Mouse (Mus musculus): ENCODE measurements at regions not wholly inside any gene's neighbourhood (a gene's known extent, or its start where the extent isn't known, plus 50 kb on each side); places are given as distances from the start of the nearest gene placed in this dataset.

GRCm38 (mm10) chr5:136625176-136625991, 58.1 kb upstream of the Cux1 start:
- Histone ChIP-seq H3K9ac (no peak overlapping the region), H3K4me2 (no peak overlapping the region), H3K9me3 (ENCODE audit: low read depth, low read length) (no peaks in the 10 kb centered on the region), H3K27ac (ENCODE audit: low read depth) (no peak overlapping the region), H3K36me3 (ENCODE audit: insufficient read depth) (no peaks in the 10 kb centered on the region), H3K27me3 (ENCODE audit: insufficient read depth, low read length) (no peaks in the 10 kb centered on the region), H3K4me1 (ENCODE audit: insufficient read depth) (no peaks in the 10 kb centered on the region), H3K4me3 (ENCODE audit: low read depth, low read length) (no peak overlapping the region)
- ATAC-seq (ENCODE audit: insufficient read depth) (no peak), DNase-seq (no peak)
- no peak for TF ChIP-seq CTCF (IDR thresholded peaks at IDR 0.05; ENCODE audit: low read depth)
- 54% methylated on average over 13 of the region's 13 CpGs for WGBS

DNA sequence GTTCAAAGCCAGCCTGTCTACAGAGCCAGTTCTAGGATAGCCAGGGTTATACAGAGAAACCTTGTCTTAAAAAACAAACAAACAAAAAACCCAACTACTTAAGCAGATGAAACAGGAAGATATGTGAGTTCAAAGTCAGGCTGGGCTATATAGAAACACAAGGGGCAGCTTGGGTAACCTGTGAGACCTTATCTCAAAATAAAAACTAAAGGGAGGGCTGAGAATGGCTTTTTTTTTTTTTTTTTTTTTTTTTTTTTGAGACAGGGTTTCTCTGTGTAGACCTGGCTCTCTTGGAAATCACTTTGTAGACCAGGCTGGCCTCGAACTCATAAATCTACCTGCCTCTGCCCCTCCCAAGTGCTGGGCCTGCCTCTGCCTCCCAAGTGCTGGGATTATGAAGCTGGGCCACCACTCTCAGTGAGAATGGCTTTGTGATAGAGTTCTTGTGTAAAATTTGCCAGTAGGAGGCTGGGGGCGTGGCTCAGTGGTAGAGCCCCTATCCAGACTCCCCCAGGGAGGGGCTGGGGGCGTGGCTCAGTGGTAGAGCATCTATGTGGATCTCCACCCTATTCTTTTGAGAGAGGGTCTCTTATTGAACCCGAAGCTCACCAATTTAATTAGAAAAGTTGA, 59.0 kb upstream of the Cux1 start:
- no peak overlapping the region for H3K9ac ChIP-seq
- no peak overlapping the region for H3K4me3 ChIP-seq (ENCODE audit: low read depth, low read length)
- no peaks in the 10 kb centered on the region for H3K36me3 ChIP-seq (ENCODE audit: insufficient read depth)
- no peaks in the 10 kb centered on the region for H3K4me1 ChIP-seq (ENCODE audit: insufficient read depth)
- H3K27me3 ChIP-seq (ENCODE audit: insufficient read depth, low read length): no peaks in the 10 kb centered on the region
- no peak overlapping the region for H3K4me2 ChIP-seq
- DNase-seq (peak; percentile 36), ATAC-seq (ENCODE audit: insufficient read depth) (no peak)
- H3K9me3 ChIP-seq (ENCODE audit: low read depth, low read length): no peaks in the 10 kb centered on the region
- WGBS: 39% methylated on average over 4 of the region's 4 CpGs
- H3K27ac ChIP-seq (ENCODE audit: low read depth): no peak overlapping the region
- TF ChIP-seq CTCF (IDR thresholded peaks at IDR 0.05; ENCODE audit: low read depth): no peak

GRCm38 (mm10) chr5:136626891-136627290, 59.6 kb upstream of the Cux1 start:
- H3K36me3 ChIP-seq (ENCODE audit: insufficient read depth): no peaks in the 10 kb centered on the region
- H3K27ac ChIP-seq (ENCODE audit: low read depth): no peak overlapping the region
- H3K9ac ChIP-seq: no peak overlapping the region
- DNase-seq (no peak), ATAC-seq (ENCODE audit: insufficient read depth) (no peak)
- H3K4me2 ChIP-seq: no peak overlapping the region
- no peaks in the 10 kb centered on the region for H3K9me3 ChIP-seq (ENCODE audit: low read depth, low read length)
- no peaks in the 10 kb centered on the region for H3K27me3 ChIP-seq (ENCODE audit: insufficient read depth, low read length)
- TF ChIP-seq CTCF (IDR thresholded peaks at IDR 0.05; ENCODE audit: low read depth): no peak
- no peak overlapping the region for H3K4me3 ChIP-seq (ENCODE audit: low read depth, low read length)
- no peaks in the 10 kb centered on the region for H3K4me1 ChIP-seq (ENCODE audit: insufficient read depth)
- 62% methylated on average over 2 of the region's 2 CpGs for WGBS

DNA sequence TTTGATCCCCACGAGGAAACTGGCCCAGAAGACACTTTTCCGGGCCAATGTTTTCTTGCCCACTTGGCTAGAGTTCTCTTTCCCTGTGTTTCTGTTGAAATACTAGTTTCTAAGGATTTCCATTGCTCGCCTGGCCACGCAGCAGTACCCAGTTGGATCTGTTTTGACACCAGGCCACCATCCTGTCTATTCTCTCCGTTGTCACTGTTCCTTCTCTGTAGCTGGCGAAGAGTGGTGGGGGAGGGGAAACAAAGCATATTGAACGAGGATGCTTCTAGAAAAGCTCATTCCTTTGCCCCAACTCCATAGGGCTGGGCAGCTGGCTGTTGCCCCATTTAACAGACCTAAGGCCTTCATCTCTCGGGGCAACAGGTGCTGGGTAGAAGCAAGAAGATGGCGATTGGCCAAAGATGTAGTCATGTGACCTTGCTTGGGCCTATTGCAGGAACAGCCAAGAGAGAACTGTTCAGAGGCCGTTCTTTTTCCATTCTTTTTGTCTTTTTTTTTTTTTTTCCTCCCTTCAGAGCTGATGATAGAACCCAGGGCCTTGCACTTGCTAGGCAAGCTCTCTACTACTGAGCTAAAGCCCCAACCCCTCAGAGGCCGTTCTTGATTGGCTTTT, 60.5 kb upstream of the Cux1 start:
- Histone ChIP-seq H3K36me3 (ENCODE audit: insufficient read depth) (no peaks in the 10 kb centered on the region), H3K9ac (no peak overlapping the region), H3K9me3 (ENCODE audit: low read depth, low read length) (no peaks in the 10 kb centered on the region), H3K27ac (ENCODE audit: low read depth) (no peak overlapping the region), H3K4me1 (ENCODE audit: insufficient read depth) (no peaks in the 10 kb centered on the region), H3K4me2 (no peak overlapping the region), H3K4me3 (ENCODE audit: low read depth, low read length) (no peak overlapping the region), H3K27me3 (ENCODE audit: insufficient read depth, low read length) (no peaks in the 10 kb centered on the region)
- ATAC-seq (ENCODE audit: insufficient read depth) (no peak), DNase-seq (no peak)
- no peak for TF ChIP-seq CTCF (IDR thresholded peaks at IDR 0.05; ENCODE audit: low read depth)
- 68% methylated on average over 11 of the region's 11 CpGs for WGBS

DNA sequence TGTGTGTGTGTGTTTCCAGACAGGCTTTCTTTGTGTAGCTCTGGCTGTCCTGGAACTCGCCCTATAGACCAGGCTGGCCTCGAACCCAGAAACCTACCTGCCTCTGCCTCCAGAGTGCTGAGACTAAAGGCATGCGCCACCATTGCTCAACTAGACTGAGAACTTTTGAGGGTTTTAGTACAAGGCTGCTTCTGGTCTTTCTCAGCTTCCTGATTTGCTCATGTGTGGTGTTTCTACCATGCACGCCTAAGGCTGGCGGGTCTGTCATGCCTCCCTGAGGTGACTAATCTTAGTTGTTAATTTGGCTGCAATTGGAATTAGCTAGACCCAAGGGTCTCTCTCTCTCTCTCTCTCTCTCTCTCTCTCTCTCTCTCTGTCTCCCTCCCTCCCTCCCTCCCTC, 61.2 kb upstream of the Cux1 start:
- 84% methylated on average over 5 of the region's 5 CpGs for WGBS
- H3K4me3 ChIP-seq (ENCODE audit: low read depth, low read length): no peak overlapping the region
- DNase-seq (no peak), ATAC-seq (ENCODE audit: insufficient read depth) (no peak)
- no peak for TF ChIP-seq CTCF (IDR thresholded peaks at IDR 0.05; ENCODE audit: low read depth)
- H3K4me1 ChIP-seq (ENCODE audit: insufficient read depth): no peaks in the 10 kb centered on the region
- H3K4me2 ChIP-seq: no peak overlapping the region
- H3K9me3 ChIP-seq (ENCODE audit: low read depth, low read length): no peaks in the 10 kb centered on the region
- H3K27me3 ChIP-seq (ENCODE audit: insufficient read depth, low read length): no peaks in the 10 kb centered on the region
- no peak overlapping the region for H3K27ac ChIP-seq (ENCODE audit: low read depth)
- no peaks in the 10 kb centered on the region for H3K36me3 ChIP-seq (ENCODE audit: insufficient read depth)
- no peak overlapping the region for H3K9ac ChIP-seq

- Histone ChIP-seq H3K4me3 (ENCODE audit: low read depth, low read length) (no peak overlapping the region), H3K9me3 (ENCODE audit: low read depth, low read length) (no peaks in the 10 kb centered on the region), H3K36me3 (ENCODE audit: insufficient read depth) (no peaks in the 10 kb centered on the region), H3K27me3 (ENCODE audit: insufficient read depth, low read length) (no peaks in the 10 kb centered on the region), H3K4me1 (ENCODE audit: insufficient read depth) (0 out of 2 replicates have a peak, but pooled peaks cover 2% of the 10 kb centered on the region), H3K9ac (no peak overlapping the region), H3K27ac (ENCODE audit: low read depth) (no peak overlapping the region), H3K4me2 (no peak overlapping the region)
- WGBS: 87% methylated on average over 5 of the region's 5 CpGs
- ATAC-seq (ENCODE audit: insufficient read depth) (no peak), DNase-seq (no peak)
- no peak for TF ChIP-seq CTCF (IDR thresholded peaks at IDR 0.05; ENCODE audit: low read depth)
Measured at GRCm38 (mm10) chr5:136632286-136632685, 60.7 kb upstream of the Myl10 start.

DNA sequence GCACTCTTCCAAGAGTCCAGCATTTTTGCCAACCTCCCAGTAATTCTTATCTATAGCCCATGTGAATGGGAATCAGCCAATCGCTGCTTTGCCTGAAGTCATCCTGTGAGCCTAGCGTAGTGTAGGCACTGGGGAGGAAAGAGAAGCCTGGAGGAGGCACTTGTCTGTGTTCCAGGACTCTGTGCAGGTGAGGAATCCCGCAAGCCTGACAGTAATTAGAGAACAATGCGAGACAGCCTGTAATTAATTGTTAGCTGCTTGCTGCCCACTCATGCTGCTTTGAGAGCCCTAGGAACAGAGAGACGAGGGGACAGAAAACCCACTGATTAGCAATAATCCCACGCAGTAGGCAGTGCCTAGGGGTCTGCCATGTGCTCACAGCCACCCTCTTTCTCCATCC, 59.0 kb upstream of the Myl10 start:
- 73% methylated on average over 6 of the region's 6 CpGs for WGBS
- H3K4me2 ChIP-seq: no peak overlapping the region
- H3K27ac ChIP-seq (ENCODE audit: low read depth): no peak overlapping the region
- no peak for DNase-seq
- no peak for ATAC-seq (ENCODE audit: insufficient read depth)
- no peak overlapping the region for H3K9ac ChIP-seq
- peaks cover 10% of the 10 kb centered on the region; the same call in 1 of the 2 replicates for H3K4me1 ChIP-seq (ENCODE audit: insufficient read depth)
- no peaks in the 10 kb centered on the region for H3K36me3 ChIP-seq (ENCODE audit: insufficient read depth)
- no peak overlapping the region for H3K4me3 ChIP-seq (ENCODE audit: low read depth, low read length)
- no peak for TF ChIP-seq CTCF (IDR thresholded peaks at IDR 0.05; ENCODE audit: low read depth)
- H3K9me3 ChIP-seq (ENCODE audit: low read depth, low read length): no peaks in the 10 kb centered on the region
- no peaks in the 10 kb centered on the region for H3K27me3 ChIP-seq (ENCODE audit: insufficient read depth, low read length)

All from lung, embryonic 14.5 days (tissue).